Mouse (Mus musculus): ENCODE data around the gene Ankrd44.

DNA sequence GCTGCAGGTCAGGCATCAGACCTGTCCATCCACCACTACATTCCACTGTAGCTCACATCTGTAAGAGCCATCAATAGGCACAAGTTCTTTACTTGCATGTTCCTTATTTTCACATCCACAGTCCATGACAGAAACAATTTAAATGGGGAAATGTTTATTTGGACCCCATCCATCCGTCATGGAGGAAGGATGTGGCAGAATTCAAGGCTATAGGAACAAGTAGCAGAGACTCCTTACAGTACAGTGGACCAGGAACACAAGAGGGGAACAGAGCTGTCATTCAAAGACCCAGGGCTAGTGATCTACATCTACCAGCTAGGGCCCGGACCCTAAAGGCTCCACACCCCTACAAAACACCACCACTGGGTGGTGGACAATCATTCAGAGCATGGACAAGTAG lies 55.6 kb downstream of the Ankrd44 start:
- TF ChIP-seq CTCF (IDR thresholded peaks at IDR 0.05; ENCODE audit: extremely low read depth, insufficient read length, insufficient replicate concordance, low read depth, low read length) (no peak), POLR2A (IDR thresholded peaks at IDR 0.05; ENCODE audit: low read depth, low read length) (no peak)

Data from small intestine, adult 2 months (tissue).